Mouse (Mus musculus): ENCODE results near the gene Mapkapk3. TPM values are rescaled to one million over a fixed set of nuclear protein-coding genes. Genes with fewer than 3 reads are reported as not detected.

Mapkapk3 gene
- polyA plus RNA-seq, 1 experiment from 2014 or later, result 26.2 TPM

GRCm38 (mm10) chr9:107235261-107235660 lies 54.4 kb downstream of the Mapkapk3 start:
- ATAC-seq, result no peak
- Histone ChIP-seq H3K9me3 (ENCODE audit: control insufficient read depth) (no peaks in the 10 kb centered on the region), H3K4me2 (replicated peaks; ENCODE audit: low read depth) (no peak overlapping the region), H3K27ac (ENCODE audit: low read depth, low read length) (no peak overlapping the region), H3K4me1 (replicated peaks; ENCODE audit: control insufficient read depth, insufficient read depth, low read length) (no peaks in the 10 kb centered on the region), H3K9ac (ENCODE audit: low read depth, low read length) (no peak overlapping the region), H3K36me3 (ENCODE audit: control insufficient read depth, insufficient read depth) (no peaks in the 10 kb centered on the region), H3K27me3 (replicated peaks; ENCODE audit: control insufficient read depth, insufficient read depth, low read length) (peaks cover 79% of the 10 kb centered on the region), H3K4me3 (ENCODE audit: low read depth, low read length) (no peak overlapping the region)
- WGBS, result 35% methylated on average over 5 of the region's 5 CpGs
- TF ChIP-seq CTCF (IDR thresholded peaks at IDR 0.05; ENCODE audit: low read depth), result no peak

GRCm38 (mm10) chr9:107232140-107232539 lies 57.5 kb downstream of the Mapkapk3 start:
- Histone ChIP-seq H3K27ac (ENCODE audit: low read depth, low read length) (no peak overlapping the region), H3K9me3 (ENCODE audit: control insufficient read depth) (no peaks in the 10 kb centered on the region), H3K4me2 (replicated peaks; ENCODE audit: low read depth) (peak overlapping the region; percentile 95), H3K4me3 (ENCODE audit: low read depth, low read length) (peak overlapping the region; percentile 59), H3K36me3 (ENCODE audit: control insufficient read depth, insufficient read depth) (no peaks in the 10 kb centered on the region), H3K4me1 (replicated peaks; ENCODE audit: control insufficient read depth, insufficient read depth, low read length) (no peaks in the 10 kb centered on the region), H3K9ac (ENCODE audit: low read depth, low read length) (no peak overlapping the region), H3K27me3 (replicated peaks; ENCODE audit: control insufficient read depth, insufficient read depth, low read length) (peaks cover 85% of the 10 kb centered on the region)
- ATAC-seq, result no peak
- 24% methylated on average over 9 of the region's 9 CpGs for WGBS
- no peak for TF ChIP-seq CTCF (IDR thresholded peaks at IDR 0.05; ENCODE audit: low read depth)

DNA sequence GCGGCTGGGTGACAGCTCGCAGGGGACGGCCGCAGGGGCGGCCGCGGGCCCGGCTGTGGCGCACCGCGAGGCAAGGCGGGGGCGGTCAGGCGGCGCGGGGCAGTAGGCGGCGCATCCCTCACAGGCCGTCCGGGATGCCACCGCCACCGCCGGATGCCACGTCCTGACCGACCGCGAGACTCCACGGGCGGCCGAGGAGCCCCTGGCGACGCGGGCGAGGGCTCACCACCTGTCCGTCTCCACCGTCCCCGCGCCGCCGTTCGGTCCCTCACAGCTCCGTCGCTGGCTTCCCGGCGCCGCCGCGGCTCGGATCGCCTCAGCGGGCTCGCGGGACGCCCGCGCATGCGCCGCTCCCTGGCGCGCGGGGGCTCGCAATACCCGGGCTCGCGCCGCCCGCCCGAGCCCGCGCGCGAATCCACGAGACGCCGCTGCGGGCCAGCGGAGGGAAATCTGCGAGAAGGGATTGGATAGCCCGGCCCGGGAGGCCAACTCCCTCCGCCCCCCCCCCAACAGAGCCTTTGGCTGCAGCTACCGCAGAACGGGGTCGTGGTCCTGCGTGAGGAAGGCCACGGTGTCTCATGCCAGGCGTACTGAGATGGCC lies 58.0 kb downstream of the Mapkapk3 start, which contains the start of gene Dock3:
Gene Dock3 (minus strand): TSS at position 371 of the 601 bp plus-strand sequence.
- WGBS, result under 1% methylated on average over 50 of the region's 87 CpGs
- no peaks in the 10 kb centered on the region for H3K36me3 ChIP-seq (ENCODE audit: control insufficient read depth, insufficient read depth)

GRCm38 (mm10) chr9:107230991-107231538 lies 58.6 kb downstream of the Mapkapk3 start:
- Histone ChIP-seq H3K27me3 (replicated peaks; ENCODE audit: control insufficient read depth, insufficient read depth, low read length) (peaks cover 84% of the 10 kb centered on the region), H3K9me3 (ENCODE audit: control insufficient read depth) (no peaks in the 10 kb centered on the region), H3K4me2 (replicated peaks; ENCODE audit: low read depth) (peak overlapping the region; percentile 95), H3K27ac (ENCODE audit: low read depth, low read length) (no peak overlapping the region), H3K4me1 (replicated peaks; ENCODE audit: control insufficient read depth, insufficient read depth, low read length) (no peaks in the 10 kb centered on the region), H3K4me3 (ENCODE audit: low read depth, low read length) (peak overlapping the region; percentile 59), H3K9ac (ENCODE audit: low read depth, low read length) (0 out of 2 replicates have a peak overlapping the region, but pooled peaks have one; percentile 1), H3K36me3 (ENCODE audit: control insufficient read depth, insufficient read depth) (no peaks in the 10 kb centered on the region)
- no peak for ATAC-seq
- TF ChIP-seq CTCF (IDR thresholded peaks at IDR 0.05; ENCODE audit: low read depth), result peak; percentile 26; the same call in 1 of the 2 replicates
- 4% methylated on average over 42 of the region's 50 CpGs for WGBS

More for the DNA sequence above, 58.0 kb downstream of the Mapkapk3 start, which contains the start of gene Dock3:
- Histone ChIP-seq H3K27me3 (replicated peaks; ENCODE audit: control insufficient read depth, insufficient read depth, low read length) (peaks cover 87% of the 10 kb centered on the region), H3K9me3 (ENCODE audit: control insufficient read depth) (no peaks in the 10 kb centered on the region), H3K4me2 (replicated peaks; ENCODE audit: low read depth) (peak within 1 kb of the TSS; percentile 95), H3K4me1 (replicated peaks; ENCODE audit: control insufficient read depth, insufficient read depth, low read length) (no peaks in the 10 kb centered on the region), H3K27ac (ENCODE audit: low read depth, low read length) (no peak within 1 kb of the TSS), H3K9ac (ENCODE audit: low read depth, low read length) (0 out of 2 replicates have a peak within 1 kb of the TSS, but pooled peaks have one; percentile 1), H3K4me3 (ENCODE audit: low read depth, low read length) (peak within 1 kb of the TSS; percentile 59)
- peak; percentile 54; the same call in 1 of the 2 replicates for ATAC-seq
- no peak for TF ChIP-seq CTCF (IDR thresholded peaks at IDR 0.05; ENCODE audit: low read depth)

GRCm38 (mm10) chr9:107224597-107224996 lies 65.1 kb downstream of the Mapkapk3 start:
- Histone ChIP-seq H3K27me3 (replicated peaks; ENCODE audit: control insufficient read depth, insufficient read depth, low read length) (peaks cover 23% of the 10 kb centered on the region), H3K27ac (ENCODE audit: low read depth, low read length) (no peak overlapping the region), H3K4me1 (replicated peaks; ENCODE audit: control insufficient read depth, insufficient read depth, low read length) (no peaks in the 10 kb centered on the region), H3K9ac (ENCODE audit: low read depth, low read length) (no peak overlapping the region), H3K36me3 (ENCODE audit: control insufficient read depth, insufficient read depth) (no peaks in the 10 kb centered on the region), H3K9me3 (ENCODE audit: control insufficient read depth) (no peaks in the 10 kb centered on the region), H3K4me3 (ENCODE audit: low read depth, low read length) (no peak overlapping the region), H3K4me2 (replicated peaks; ENCODE audit: low read depth) (no peak overlapping the region)
- no peak for ATAC-seq
- TF ChIP-seq CTCF (IDR thresholded peaks at IDR 0.05; ENCODE audit: low read depth), result no peak
- 74% methylated on average over 1 of the region's 1 CpGs for WGBS

Small RNAs within 50 kb of the gene (microRNA-seq; reads per million reads assigned to microRNA genes)
- gene Gm22238, result not detected

Other genes with a start within 250 kb of the Mapkapk3 start
- gene Dock3, start 58.0 kb downstream of the Mapkapk3 start, polyA plus RNA-seq (2015; fragmentation: Nextera tagmentation; extraction: Ambion mirVana), result 0.60 and 0.95 TPM in 2 replicates
- 9.4 and 12.1 TPM in 2 replicates for gene Cish, start 6.1 kb upstream of the Mapkapk3 start, polyA plus RNA-seq (2015; fragmentation: Nextera tagmentation; extraction: Ambion mirVana)
- 5.9 and 8.2 TPM in 2 replicates for gene Hemk1, start 48.5 kb upstream of the Mapkapk3 start, polyA plus RNA-seq (2015; fragmentation: Nextera tagmentation; extraction: Ambion mirVana)
- gene 6430571L13Rik, start 50.7 kb upstream of the Mapkapk3 start, polyA plus RNA-seq (2015; fragmentation: Nextera tagmentation; extraction: Ambion mirVana), result 0.14 and 0.20 TPM in 2 replicates
- gene Cacna2d2, start 109.7 kb upstream of the Mapkapk3 start, polyA plus RNA-seq (2015; fragmentation: Nextera tagmentation; extraction: Ambion mirVana), result 0.14 and 0.22 TPM in 2 replicates
- gene Tmem115, start 244.1 kb upstream of the Mapkapk3 start, polyA plus RNA-seq (2015; fragmentation: Nextera tagmentation; extraction: Ambion mirVana), result 36.3 and 38.0 TPM in 2 replicates